Mouse (Mus musculus) A20 (cell line): Measurements from ENCODE around the gene Rps29.
A peak's percentile ranks its signal among the peaks of the same experiment; 100 is the strongest.
"Not testable (repeated sequence)": the region's sequence is repeated elsewhere in the genome, so short reads cannot be mapped to it uniquely, and the experiment has no call there.

Experiments used
- DNase-seq: peaks from one replicate; pipeline ENCODE4 v3.0.0-alpha.2; 2011; ENCODE audit warnings: low read depth, low spot score

The Rps29 gene

DNA sequence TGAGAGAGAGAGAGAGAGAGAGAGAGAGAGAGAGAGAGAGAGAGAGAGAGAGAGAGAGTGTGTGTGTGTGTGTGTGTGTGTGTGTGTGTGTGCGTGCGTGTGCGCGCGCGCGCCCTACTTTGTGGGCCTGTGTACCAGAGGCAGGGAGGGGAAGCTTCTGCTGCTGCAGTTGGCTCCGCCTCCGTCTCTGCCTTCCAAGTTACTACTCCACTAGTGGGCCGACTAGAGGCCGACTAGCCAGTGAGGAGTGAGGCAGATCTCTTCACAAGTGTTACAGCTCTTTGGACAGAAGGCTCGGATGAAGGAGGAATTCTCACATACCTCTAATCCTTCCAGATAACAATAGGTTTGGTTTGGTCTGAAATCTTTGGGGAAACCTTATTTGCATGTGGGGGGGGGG is 20.4 kb upstream of the Rps29 start:
- DNase-seq: no peak

DNA sequence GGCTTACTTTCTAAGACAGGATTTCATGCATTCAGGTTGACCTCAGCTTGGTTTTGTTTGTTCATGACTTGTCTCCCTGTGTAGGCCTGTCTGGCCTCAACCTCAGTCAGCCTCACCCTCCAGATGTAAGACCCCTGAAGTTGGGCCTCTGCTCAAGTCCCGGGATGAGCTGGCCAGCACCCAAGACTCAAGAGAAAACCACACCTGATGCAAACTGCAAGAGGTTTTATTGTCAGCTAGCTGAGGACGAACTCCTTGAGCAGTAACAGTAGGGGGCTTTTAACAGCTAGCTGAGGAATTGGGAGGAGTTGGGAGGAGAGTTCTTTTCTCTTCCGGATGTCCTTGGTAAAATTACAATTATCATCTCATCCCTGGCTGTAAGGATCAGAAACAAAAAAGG is 18.5 kb upstream of the Rps29 start:
- DNase-seq: no peak

- DNase-seq: no peak
Observed at GRCm38 (mm10) chr12:69175975-69176374, 17.0 kb upstream of the Rps29 start.

DNA sequence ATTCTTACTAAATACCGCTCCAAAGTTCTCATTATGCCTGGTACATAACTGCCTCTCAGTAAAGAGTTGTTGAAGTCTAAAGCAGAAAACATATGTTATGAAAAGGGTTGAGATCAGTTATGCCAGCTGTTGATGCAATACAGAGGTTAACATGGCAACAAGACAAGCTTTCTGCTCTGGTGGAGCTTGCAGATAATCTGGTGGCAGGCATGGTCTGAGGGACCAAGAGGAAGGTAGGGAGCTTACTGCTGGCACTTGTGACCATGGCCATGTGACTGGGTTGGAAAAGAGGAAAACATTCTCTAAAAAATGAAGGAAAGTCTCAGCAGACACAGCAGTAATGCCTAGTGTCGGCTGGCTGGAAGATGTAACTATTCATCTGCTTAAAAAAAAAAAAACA is 12.3 kb upstream of the Rps29 start:
- no peak for DNase-seq

- DNase-seq: peak; percentile 96
Observed at GRCm38 (mm10) chr12:69168461-69169106, 9.6 kb upstream of the Rps29 start, which contains the start of gene Lrr1. Gene Lrr1, plus strand, starts transcription at chr12:69168814.

DNA sequence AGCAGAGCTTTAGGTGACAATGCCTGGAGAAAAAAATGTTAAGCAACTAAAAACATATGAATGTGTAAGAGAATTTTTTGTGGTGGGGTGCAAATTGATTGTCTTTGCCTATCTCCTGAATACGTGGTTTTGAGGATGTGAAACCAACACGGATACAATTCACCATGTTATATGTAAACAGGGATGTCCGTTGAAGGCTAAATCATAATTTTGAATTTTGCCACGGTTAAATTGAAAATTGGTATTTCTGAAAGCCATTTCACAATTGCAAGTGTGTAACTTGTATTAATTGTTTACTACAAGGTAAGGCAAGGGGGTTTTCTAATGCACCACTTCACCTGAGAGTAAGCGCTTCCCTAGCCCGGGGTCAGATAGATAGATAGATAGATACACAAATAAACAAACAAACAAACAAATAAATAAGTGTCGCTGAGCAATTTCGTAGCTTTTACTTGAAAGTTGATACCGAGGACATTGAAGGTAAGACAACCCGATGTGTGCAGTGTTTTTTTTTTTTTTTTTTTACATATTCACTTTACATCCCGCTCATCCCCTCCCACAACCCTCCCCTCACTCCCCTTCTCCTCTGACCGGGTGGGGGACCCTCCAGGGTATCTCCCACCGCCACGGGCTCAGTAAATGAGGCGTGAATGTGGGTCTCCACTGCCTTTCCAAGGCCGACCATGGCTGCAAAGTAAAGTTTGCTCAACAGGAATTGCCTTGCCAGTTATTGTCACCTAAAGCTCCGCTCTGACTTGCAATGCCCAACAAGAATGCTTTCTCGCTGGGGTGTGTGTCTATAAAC is 8.9 kb upstream of the Rps29 start:
- DNase-seq: peak; percentile 66

DNA sequence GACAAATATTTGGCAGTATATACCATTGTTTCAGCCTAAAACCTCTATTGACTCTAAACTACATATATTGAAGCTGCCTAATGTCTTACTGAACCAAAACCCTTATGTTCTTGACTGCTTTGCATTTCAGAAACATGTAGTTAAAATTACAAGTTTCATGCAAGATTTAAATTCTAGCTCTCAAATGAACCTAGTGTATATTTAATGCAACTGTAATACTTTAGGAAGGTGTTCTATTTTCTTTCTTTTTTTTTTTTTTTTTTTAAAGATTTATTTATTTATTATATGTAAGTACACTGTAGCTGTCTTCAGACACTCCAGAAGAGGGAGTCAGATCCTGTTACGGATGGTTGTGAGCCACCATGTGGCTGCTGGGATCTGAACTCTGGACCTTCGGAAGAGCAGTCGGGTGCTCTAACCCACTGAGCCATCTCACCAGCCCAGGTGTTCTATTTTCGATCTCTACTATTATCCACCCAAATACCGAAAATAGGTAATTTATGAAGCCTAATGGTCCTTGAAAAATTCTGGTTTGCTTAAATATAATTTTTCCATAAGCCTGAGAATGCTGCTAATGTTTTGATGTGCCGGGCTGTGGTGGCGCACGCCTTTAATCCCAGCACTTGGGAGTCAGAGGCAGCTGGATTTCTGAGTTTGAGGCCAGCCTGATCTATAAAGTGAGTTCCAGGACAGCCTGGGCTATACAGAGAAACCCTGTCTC is 8.0 kb upstream of the Rps29 start:
- DNase-seq: not testable (repeated sequence)

DNA sequence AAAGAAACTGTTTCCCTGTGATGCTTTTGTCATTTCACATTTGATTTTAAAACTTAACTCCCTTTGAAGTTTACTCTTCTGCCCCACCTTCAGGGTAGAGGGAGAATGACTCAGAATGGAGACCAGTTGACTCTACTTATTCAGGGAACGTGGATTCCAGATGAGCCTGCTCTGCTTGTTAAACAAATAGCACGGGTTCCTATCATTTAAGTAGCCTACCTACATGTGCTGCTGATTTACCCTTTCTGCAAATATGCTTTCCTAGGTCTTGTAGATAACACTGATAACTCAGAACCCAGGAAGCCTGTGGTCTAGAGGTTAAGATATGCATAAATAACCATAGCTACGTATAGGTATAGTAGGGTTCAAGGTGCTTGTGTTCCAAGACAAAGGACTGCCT is 5.9 kb upstream of the Rps29 start:
- DNase-seq: no peak

GRCm38 (mm10) chr12:69163586-69163985 is 4.6 kb upstream of the Rps29 start:
- DNase-seq: not testable (repeated sequence)

DNA sequence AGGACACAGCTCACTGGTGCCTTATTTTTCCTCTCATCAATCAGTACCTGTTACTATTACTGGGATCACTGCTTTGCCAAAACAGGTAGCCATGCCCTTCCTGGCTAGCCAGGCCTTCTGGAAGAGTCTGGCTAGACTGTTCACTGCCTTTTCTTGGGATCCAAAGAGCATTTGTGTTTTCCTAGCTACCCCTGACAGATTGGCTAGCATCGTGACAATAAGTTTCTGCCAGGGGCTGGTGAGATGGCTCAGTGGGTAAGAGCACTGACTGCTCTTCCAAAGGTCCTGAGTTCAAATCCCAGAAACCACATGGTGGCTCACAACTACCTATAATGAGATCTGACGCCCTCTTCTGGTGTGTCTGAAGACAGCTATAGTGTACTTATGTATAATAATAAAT is 1.7 kb upstream of the Rps29 start:
- DNase-seq: not testable (repeated sequence)

DNA sequence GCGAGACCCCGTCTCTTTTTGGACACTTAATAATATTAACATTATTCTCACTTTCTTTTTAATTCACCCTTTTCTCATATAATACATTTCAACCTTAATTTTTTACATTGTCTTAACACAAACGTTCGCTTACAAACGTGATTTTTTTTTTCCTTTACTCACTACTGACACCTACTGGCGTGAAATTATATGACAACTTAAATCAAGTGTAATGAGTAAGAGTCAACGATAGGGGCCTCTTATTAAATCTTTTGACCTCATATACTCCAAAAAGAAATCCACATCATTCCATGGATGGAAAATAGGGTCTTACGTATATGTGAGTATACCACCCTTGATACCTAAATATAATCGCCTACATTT is 573 bp upstream of the Rps29 start:
- peak; percentile 87 for DNase-seq

DNA sequence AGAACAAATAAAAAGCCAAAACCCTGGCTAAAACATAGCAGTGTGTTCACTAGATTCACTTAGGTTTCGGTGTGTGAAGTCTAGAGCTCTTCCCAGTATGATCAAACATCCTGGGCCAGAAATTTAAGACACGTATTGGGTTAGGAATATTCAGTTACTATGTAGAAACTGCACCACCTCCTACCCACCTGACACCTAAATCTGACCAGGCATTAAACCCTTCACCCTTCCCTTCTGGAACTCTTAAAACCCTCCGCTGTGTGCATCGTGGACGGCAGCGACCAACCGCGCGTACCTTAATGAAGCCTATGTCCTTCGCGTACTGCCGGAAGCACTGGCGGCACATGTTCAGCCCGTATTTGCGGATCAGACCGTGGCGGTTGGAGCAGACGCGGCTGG is 621 bp downstream of the Rps29 start:
- no peak for DNase-seq

DNA sequence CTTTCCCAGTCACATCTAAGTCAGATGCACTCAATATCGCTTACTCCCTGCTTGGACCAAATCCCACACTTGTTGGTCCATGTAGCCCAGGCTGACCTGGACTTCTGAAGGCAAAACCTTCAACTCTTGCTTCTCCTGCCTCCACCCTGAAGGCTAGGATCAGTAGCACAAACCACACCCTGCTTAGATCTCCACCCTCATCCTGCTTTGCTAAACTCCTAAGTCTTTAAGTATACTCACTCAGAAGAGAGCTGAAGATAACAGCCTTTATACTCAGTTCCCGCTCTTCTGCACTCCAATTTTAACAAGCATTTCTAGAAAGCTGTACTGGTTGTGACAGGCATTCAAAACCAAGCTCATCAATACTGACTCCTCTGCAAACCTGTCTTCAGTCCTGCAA is 1.9 kb downstream of the Rps29 start:
- no peak for DNase-seq

GRCm38 (mm10) chr12:69156436-69156835 is 2.5 kb downstream of the Rps29 start:
- DNase-seq: no peak

DNA sequence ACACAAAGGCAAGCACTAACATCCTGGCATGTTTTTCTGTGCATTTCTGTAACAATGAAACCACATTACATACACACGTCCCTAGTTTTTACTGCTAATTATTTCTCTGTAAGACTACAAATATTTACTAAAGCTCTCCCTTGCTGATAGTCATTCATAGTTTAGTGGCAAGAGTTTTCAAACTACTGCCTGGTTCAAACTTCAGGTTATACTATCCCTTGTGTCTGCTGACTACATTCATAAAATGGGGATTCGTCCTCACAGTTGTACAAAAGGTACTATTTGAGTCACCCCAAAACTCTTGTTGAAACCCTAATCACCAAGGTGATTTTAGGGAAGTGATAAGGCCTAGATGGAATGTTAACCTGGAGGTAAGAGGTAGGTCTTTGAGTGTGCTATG is 3.1 kb downstream of the Rps29 start:
- peak; percentile 19 for DNase-seq

GRCm38 (mm10) chr12:69150049-69150448 is 8.9 kb downstream of the Rps29 start:
- DNase-seq: no peak

DNA sequence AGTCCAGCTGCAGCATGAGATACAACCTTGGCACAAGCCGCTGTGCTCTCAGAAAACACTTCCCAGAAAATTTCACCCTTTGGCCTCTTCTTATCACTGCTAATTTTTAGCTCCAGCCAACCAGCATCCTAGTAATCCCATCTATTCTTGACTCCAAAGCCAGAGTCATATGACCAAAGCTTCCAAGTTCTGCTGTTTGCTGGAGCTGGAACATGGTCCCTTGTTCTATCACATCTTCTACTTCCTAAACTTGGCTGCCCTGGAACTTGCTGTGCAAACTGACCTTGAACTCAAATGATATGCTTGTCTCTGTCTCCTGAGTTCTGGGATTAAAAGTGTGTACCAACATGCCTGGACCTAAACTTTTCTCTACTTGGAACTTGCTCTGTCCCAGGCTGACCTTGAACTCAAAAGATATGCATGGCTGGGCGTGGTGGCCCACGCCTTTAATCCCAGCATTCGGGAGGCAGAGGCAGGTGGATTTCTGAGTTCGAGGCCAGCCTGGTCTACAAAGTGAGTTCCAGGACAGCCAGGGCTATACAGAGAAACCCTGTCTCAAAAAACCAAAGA is 11.7 kb downstream of the Rps29 start:
- no peak for DNase-seq

GRCm38 (mm10) chr12:69143460-69143859 is 15.5 kb downstream of the Rps29 start:
- no peak for DNase-seq

- DNase-seq: no peak
Observed at GRCm38 (mm10) chr12:69139841-69140240, 19.1 kb downstream of the Rps29 start.

DNA sequence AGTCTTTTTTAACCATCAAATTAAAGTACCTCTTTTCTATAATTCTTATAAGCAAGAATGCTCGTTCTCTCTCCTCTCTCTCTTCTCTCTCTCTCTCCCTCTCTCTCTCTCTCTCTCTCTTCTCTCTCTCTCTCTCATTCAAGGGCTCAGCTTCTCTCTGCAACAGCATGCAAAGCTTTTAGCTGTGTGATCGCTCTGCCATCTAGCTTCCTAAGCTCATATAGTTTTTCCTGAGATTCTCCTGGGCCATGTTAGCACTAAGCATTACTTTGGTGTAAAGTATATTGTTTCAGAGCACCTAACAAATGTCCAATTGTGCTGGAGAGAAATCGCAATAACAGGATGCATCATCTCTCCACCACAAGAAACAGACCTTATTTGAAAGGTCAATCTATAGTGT is 19.8 kb downstream of the Rps29 start:
- no peak for DNase-seq

- peak; percentile 54 for DNase-seq
Observed at GRCm38 (mm10) chr12:69131981-69132380, 27.0 kb downstream of the Rps29 start.

DNA sequence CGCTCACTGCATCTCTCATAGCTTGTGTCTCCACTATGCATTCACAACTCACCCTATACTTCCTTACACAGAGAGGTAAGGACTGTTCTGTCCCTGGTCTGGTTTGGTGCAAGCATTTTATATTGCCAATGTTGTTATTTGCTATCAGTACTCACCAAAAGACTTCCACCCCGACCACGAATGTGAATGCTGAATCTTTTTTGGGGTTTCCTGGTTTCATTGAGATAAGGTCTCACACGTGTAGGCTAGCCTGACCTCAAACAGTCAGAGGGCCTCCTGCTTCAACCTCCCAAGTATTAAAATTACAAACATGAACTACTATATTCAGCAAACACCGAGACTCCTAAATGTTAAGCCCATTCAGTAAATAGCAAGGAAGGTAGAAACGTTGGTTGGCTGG is 27.7 kb downstream of the Rps29 start:
- no peak for DNase-seq
